Mouse (Mus musculus): Measurements from ENCODE around the gene Rfx2.

DNA sequence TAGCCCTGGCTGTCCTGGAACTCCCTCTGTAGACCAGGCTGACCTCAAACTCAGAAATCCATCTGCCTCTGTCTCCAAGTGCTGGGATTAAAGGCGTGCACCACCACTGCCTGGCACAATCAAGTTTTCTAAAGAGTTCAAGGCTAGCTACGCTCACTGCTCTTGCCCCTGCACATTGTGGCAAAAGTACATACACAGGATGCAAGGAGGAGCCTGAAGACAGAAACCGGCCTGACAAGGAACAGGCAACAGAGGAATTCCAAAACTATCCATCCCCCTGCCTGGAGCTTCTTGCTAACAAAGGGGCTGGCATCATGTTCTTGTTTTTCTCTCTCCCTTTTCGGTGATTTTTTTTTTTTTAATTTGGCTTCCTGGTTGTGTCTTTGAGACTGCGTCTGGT, 86.6 kb downstream of the Rfx2 start:
- no peak for TF ChIP-seq CTCF (conservative IDR thresholded peaks at IDR 0.05; ENCODE audit: low read length)
- TF ChIP-seq POU5F1 (IDR thresholded peaks at IDR 0.05; ENCODE audit: borderline replicate concordance, low read length) = no peak
- TF ChIP-seq NANOG (IDR thresholded peaks at IDR 0.05; ENCODE audit: borderline replicate concordance, low read length) = no peak
